Mouse (Mus musculus): ENCODE measurements around the gene Lbhd2. TPM values are rescaled to one million over a fixed set of nuclear protein-coding genes. Genes with fewer than 3 reads are reported as not detected.

The Lbhd2 gene
- total and polyA plus RNA-seq, 3 experiments = not detected

DNA sequence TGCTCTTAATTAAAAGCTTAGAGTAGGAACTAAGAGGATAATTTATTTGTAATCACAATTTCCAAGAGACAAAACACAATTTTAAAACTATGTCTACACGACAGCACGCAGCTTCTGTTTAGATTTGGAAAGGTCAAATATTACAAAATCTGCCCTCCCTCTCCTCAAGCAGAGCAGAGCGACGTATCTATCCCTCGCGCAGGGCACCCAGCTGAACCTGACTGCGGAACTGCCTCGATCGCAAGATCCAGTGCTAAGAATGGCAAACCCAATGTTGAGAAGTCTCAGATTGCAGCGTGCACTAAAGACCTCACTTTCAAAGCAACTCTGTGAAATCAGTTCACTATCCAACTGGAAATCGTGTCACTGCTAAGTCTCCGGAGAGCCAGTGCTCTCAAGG lies 31.1 kb upstream of the Lbhd2 start:
- Histone ChIP-seq H3K9ac (ENCODE audit: control insufficient read depth, low read depth, low read length, poor library complexity, severe bottlenecking) (no peak overlapping the region), H3K27ac (ENCODE audit: control insufficient read depth, low read depth, low read length) (no peak overlapping the region), H3K4me3 (ENCODE audit: control insufficient read depth in 1 of 2, insufficient read depth in 1 of 2, low read depth in 2 of 2, low read length in 2 of 2) (no peak overlapping the region), H3K4me1 (ENCODE audit: control insufficient read depth in 1 of 2, insufficient read depth in 2 of 2, low read length in 2 of 2) (no peaks in the 10 kb centered on the region), H3K79me2 (ENCODE audit: control insufficient read depth, insufficient read depth, low read length, poor library complexity) (no peaks in the 10 kb centered on the region), H3K27me3 (ENCODE audit: control insufficient read depth in 1 of 2, insufficient read depth in 2 of 2, low read length in 2 of 2) (peaks cover 4 to 5% of the 10 kb centered on the region in 2 experiments; a peak in 3 of 4 replicates), H3K36me3 (ENCODE audit: control insufficient read depth in 1 of 2, insufficient read depth in 2 of 2, low read length in 2 of 2) (no peaks in the 10 kb centered on the region), H3K9me3 (replicated peaks; ENCODE audit: insufficient read depth, low read length) (no peaks in the 10 kb centered on the region)
- TF ChIP-seq USF1 (IDR thresholded peaks at IDR 0.05; ENCODE audit: low read depth, low read length) (no peak), TCF12 (IDR thresholded peaks at IDR 0.05; ENCODE audit: low read depth, low read length) (no peak), MAX (IDR thresholded peaks at IDR 0.05; ENCODE audit: low read length) (no peak), JUND (IDR thresholded peaks at IDR 0.05; ENCODE audit: low read depth, low read length) (no peak), MAFK (IDR thresholded peaks at IDR 0.05; ENCODE audit: borderline replicate concordance, low read depth, low read length) (no peak), ZC3H11A (IDR thresholded peaks at IDR 0.05; ENCODE audit: low read depth, low read length) (no peak), TBP (IDR thresholded peaks at IDR 0.05; ENCODE audit: low read depth, low read length) (no peak), MEF2A (IDR thresholded peaks at IDR 0.05; ENCODE audit: extremely low read depth, insufficient replicate concordance, low read depth, low read length, poor library complexity, severe bottlenecking) (no peak), ETS1 (IDR thresholded peaks at IDR 0.05; ENCODE audit: low read depth, low read length) (no peak)
- DNase-seq (ENCODE audit: low read depth, low spot score) = no peak

GRCm38 (mm10) chr12:111376053-111376452 lies 30.6 kb upstream of the Lbhd2 start:
- Histone ChIP-seq H3K4me1 (ENCODE audit: control insufficient read depth in 1 of 2, insufficient read depth in 2 of 2, low read length in 2 of 2) (no peaks in the 10 kb centered on the region), H3K9me3 (replicated peaks; ENCODE audit: insufficient read depth, low read length) (no peaks in the 10 kb centered on the region), H3K36me3 (ENCODE audit: control insufficient read depth in 1 of 2, insufficient read depth in 2 of 2, low read length in 2 of 2) (no peaks in the 10 kb centered on the region), H3K27me3 (ENCODE audit: control insufficient read depth in 1 of 2, insufficient read depth in 2 of 2, low read length in 2 of 2) (peaks cover 3 to 5% of the 10 kb centered on the region in 2 experiments; a peak in 3 of 4 replicates), H3K27ac (ENCODE audit: control insufficient read depth, low read depth, low read length) (no peak overlapping the region), H3K4me3 (ENCODE audit: control insufficient read depth in 1 of 2, insufficient read depth in 1 of 2, low read depth in 2 of 2, low read length in 2 of 2) (no peak overlapping the region), H3K79me2 (ENCODE audit: control insufficient read depth, insufficient read depth, low read length, poor library complexity) (no peaks in the 10 kb centered on the region), H3K9ac (ENCODE audit: control insufficient read depth, low read depth, low read length, poor library complexity, severe bottlenecking) (no peak overlapping the region)
- DNase-seq (ENCODE audit: low read depth, low spot score) = no peak
- TF ChIP-seq NELFE (IDR thresholded peaks at IDR 0.05; ENCODE audit: low read depth, low read length) = no peak
- no peak for TF ChIP-seq TCF12 (IDR thresholded peaks at IDR 0.05; ENCODE audit: low read depth, low read length)
- TF ChIP-seq BHLHE40 (IDR thresholded peaks at IDR 0.05; ENCODE audit: borderline replicate concordance, low read depth, low read length) = no peak
- no peak for TF ChIP-seq MYC (IDR thresholded peaks at IDR 0.05; ENCODE audit: low read depth, low read length)
- no peak for TF ChIP-seq HCFC1 (IDR thresholded peaks at IDR 0.05; ENCODE audit: low read depth, low read length)
- no peak for TF ChIP-seq CHD2 (IDR thresholded peaks at IDR 0.05; ENCODE audit: low read length)
- TF ChIP-seq USF1 (IDR thresholded peaks at IDR 0.05; ENCODE audit: low read depth, low read length) = no peak
- no peak for TF ChIP-seq UBTF (IDR thresholded peaks at IDR 0.05; ENCODE audit: borderline replicate concordance, insufficient read depth, low read depth, low read length)
- TF ChIP-seq MAZ (IDR thresholded peaks at IDR 0.05; ENCODE audit: low read depth, low read length) = no peak

Data from MEL (cell line).